8 mouse cellular contexts compared by ENCODE assay signal in genomic region chr2:170873382-170873781, GRCm38 (mm10).
DNase-seq lines count a peak whose midpoint lies in the region; ATAC-seq and TF ChIP-seq lines count a peak whose summit lies in the region.

No protein-coding gene starts in this region.

- no peak overlapping the region for H3K4me3 ChIP-seq in lung, adult 2 months (replicated peaks; ENCODE audit: extremely low read depth, low read depth, low read length)

- no peaks in the 10 kb centered on the region for H3K4me1 ChIP-seq in lung, adult 2 months (ENCODE audit: control insufficient read depth, insufficient read depth, low read length)

- TF ChIP-seq POLR2A in lung, adult 2 months (IDR thresholded peaks at IDR 0.05; ENCODE audit: borderline replicate concordance, extremely low read depth, low read depth, low read length) = no peak

- ATAC-seq in activated CD4-positive, CD25-positive, alpha-beta regulatory T cell, adult 4 months = no peak

- TF ChIP-seq CTCF in lung, adult 2 months (IDR thresholded peaks at IDR 0.05; ENCODE audit: insufficient read depth, low read length) = peak; percentile 53

- WGBS in lung, adult 2 months = 8% methylated on average over 8 of the region's 8 CpGs

- DNase-seq in B cell, adult 2 months = peak; percentile 50 to 55
- peak; percentile 78 for DNase-seq in MN1 (ENCODE audit: low spot score)
- DNase-seq in cerebellum, adult 8-10 months = peak; percentile 79
- peak; percentile 84 for DNase-seq in frontal cortex, postnatal 25 days (ENCODE audit: low spot score in 2 of 2)
- DNase-seq in kidney, postnatal 4 days = peak; percentile 83 to 84
- DNase-seq in lung, adult 2 months = peak; percentile 72
- peak; percentile 94 for DNase-seq in right cerebral cortex, postnatal 4 days
